Mouse (Mus musculus) heart, postnatal 10 days (tissue): ENCODE results near the gene Dad1. TPM values are rescaled to one million over a fixed set of nuclear protein-coding genes. Genes with fewer than 3 reads are reported as not detected.

Source experiments
- DNase-seq, 2 experiments: peaks; one replicate each; pipeline ENCODE4 v3.0.0; 2021
- intact Hi-C: fragments of 180-260 bp; cut with DNase I; formaldehyde crosslinking; loops from one replicate; pipeline ENCODE4 v1.15.1; 2025
- total RNA-seq, 2 experiments: library from RNA; stranded (reverse); gene quantifications; 2 replicates each; pipeline ENCODE4 v1.2.3; 2021

Dad1 gene
- total RNA-seq, 2 experiments from 2014 or later, result 121 TPM

DNA sequence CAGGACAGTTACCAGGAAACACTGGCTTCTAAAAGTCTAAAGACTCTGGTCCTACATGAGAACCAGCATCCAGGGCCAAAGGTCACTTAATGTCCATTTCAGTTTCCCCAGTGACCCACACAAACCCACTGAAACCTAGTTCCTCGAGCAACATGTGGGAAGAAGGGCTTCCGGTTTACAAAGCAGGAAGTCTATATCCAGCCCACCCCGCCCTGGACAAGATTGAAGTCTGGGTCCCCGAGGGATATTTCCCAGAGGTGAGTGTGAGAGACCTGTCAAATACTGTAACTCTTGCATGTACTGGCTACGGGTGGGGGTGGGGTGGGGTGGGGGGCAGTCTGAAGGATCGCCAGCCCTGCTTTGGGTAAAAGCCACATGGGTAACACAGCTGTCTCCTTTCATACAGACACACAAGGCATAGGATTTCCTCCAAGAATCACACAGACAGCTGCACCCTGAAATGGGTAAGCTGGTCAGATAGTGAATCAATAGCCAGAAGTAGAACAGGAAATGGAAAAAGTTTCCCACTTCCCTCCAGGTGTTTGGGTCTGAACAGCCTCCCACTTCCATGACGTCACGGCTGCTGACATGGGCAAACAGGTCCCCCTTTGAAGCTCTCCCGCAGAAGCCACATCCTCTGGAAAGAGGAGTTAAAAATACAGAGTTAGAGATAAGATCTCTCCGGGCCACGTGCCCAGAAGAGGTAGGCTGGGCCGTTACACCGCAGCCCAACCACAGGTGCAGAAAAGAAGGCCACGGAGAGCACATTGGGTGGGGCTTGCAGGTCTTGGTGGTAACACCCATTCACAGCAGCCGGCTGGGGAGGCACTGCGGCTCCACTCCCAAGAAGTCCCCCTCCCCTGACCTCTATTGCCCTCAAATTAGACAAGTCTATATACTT is 26.7 kb downstream of the Dad1 start:
- DNase-seq, result peak; percentile 72 to 79
- intact Hi-C loops, result loop anchor here (5.0 kb wide), 2 partner anchors 165 to 415 kb away; partner anchors contain the start of genes Cdh24 and Gm17606

DNA sequence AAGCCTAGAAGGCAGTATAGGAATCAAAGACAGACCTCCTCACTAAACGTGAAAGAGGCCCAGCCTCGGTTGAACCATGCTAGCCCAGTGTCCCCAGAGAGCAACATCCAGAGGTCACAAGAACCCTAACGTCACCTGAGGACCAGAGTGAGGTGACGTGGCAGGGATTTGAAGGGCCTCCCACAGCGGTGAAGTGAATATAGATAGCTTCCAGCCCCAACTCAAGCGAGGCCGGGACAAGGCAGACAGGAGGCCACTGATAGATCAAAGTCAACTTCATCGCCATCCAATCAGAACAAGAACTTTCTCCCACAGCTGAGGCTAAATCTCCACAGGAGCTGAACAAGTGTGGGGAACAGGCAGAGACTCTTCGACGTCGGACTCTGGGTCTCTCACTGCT is 28.2 kb downstream of the Dad1 start:
- intact Hi-C loops, result loop anchor here (5.0 kb wide), 2 partner anchors 163 to 417 kb away; partner anchors contain the start of genes Cdh24 and Gm17606
- no peak for DNase-seq

DNA sequence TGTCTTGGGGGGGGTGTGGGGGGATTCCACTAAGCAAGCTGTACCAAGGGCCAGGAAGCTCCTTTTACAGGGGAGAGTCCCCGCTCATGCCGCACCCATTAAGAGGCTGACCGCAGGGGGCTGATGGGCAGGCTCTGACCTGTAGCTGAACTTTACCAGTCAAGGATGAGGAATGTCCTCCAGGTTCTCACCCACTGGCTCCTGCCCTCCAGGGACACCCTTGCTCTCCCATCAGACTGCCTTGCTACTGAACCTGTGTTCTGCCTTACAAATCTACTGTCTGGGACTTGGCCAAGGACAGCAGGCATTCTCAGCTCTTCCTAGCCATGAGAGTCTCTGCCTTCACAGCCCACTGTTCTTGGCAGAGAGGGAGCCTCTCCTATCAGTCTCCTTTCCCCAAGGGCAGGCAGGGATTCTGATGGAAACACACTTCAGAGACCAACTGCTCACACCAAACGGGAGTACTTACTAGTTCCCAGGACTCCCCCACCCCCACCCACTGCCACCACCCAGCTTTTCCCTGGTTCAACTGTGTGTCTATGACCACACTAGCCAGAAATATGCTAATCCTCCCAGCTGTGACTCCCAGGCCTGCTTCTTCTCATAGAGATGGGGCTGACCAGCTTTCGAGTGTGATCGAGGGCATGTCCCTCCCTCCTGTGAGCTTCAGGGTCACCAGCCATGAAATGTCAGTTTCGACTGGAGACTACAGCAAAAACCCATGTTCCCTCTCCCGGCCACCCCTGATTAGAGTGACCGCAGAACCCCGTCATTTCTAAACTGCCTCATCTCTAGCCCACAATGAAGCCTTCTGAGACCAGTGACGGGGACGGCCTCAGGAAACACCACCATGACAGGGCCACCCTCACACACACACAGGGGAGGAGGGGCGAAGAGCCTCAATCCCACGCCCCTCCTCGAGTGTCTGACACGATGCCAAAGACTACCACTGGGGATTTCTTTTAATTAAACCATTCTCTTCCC is 29.1 kb downstream of the Dad1 start:
- peak; percentile 54 to 56 for DNase-seq
- intact Hi-C loops, result loop anchor here (5.0 kb wide), 2 partner anchors 162 to 418 kb away; partner anchors contain the start of genes Cdh24 and Gm17606

DNA sequence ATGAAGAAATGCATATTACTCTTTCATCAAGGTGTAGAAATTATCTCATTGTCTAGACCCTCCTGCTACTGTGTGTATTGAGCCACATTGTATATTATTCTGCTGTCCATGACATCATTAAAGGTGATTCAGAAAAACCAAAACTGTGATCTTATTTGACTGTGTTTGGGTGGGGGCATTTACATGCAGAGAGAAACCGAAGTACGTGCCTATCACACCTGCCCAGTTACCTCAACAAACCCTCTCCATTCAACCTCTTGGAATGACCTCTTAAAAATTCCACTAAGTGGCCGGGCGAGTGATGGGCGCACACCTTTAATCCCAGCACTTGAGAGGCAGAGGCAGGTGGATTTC is 29.9 kb downstream of the Dad1 start:
- intact Hi-C loops, result no loop called here
- DNase-seq, result no peak

DNA sequence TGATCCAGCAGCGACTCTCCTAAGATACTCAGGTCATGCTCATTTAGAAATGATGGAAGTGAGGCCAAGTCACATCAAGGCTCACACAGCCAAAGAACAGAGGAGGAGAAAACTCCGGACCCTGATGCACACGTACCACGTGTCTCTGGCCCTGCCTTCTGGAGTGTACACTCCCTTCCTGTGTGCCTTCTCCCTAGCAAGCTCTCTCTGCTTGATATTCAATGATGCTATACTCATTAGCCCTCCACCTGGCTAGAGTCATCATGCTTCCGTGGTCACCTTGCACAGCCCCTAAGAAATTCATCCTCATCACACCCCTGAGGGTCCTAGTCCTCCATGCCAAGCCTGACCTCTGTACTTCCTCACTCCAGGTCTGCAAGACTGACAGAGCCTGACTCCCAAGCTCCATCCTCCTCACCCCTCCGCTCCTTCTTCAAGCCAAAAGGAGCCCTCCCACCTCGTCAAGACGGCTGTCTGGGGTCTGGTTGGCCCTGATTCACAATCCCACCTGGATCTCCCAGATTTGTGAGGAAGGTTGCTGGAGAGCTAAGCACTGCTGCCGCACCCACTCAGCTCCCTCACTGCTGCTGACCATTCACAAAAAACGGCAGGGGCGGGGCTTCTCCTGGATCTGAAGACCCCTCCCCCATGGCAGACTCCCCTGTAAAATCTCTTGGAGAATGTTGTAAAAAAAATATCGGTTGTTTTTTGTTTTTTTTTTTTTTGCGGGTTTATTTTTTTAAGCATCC is 30.4 kb downstream of the Dad1 start:
- intact Hi-C loops, result no loop called here

DNA sequence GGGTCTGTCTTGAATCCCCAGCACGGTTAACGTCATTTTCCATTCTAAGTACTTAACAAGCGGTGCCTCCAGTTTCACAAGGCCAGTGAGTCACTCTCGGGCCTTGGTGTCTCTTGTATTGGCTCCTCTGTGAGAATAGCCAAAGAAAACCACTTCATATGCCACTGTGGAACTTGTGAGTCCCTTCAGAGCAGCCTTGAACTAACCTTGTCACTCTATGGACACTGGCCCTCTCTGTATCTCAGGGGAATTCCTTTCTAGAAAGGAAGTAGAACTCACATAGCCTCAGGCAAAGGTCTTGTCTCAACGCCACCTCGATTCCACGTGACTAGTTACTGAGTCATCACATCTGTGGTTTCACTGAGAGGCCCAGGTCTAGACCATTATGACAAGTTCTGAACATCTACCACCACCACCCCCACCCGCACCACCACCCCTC is 31.6 kb downstream of the Dad1 start:
- intact Hi-C loops, result no loop called here
- no peak for DNase-seq

More for the DNA sequence above, 30.4 kb downstream of the Dad1 start:
- no peak for DNase-seq

DNA sequence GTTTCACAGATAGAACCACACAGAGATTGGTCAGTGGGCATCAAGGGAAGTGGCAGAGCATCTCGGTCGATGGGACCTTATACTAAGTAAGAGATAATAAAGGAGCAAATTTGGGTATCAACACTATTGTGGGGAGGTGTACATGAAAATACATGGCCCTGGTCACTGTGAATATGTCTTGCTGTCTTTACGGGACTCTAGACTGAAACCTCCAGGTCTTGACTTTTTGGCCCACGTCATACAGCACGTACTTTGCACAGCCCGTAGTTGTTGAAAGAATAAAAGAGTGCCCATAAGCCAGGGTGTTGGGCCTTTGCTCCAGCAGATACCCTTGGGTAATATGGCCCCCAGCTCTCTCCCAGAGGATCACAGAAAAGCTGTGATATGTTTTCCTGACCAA is 32.3 kb downstream of the Dad1 start:
- no peak for DNase-seq
- intact Hi-C loops, result no loop called here

DNA sequence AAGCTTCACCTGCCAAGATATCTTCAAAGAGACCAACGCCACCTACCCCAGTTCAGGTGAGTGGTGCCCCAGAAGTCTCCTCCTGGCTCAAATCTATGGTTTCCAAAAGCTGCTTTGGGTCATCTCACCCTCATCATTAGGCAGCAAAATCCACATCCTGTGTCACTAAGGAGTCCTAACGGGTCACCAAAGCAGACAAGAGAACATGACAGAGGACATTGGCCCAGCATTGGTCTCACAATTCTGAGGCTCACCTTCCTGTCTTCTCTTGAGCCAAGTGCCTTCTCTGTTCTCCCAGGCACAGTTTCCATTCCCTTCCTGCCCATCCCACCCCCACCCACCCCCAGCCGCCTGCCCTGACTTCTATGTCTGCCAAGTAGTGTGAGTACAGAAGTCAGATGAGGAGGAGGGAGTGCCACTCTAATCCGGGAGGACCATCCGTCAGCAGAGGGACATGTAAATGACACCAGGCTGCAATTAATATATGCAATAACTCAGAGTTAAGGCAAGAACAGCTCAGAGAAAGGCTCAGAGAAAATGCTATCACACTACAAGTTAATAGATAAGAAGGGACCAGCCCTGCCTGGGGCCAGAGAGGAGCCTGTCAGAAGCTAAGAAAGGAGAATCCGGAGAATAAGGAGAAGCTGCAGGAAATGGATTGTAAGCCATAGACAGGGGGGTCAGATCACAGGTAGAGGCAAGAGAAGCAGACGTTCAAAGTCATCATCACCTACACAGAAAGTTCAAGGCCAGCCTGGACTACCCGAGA is 33.0 kb downstream of the Dad1 start:
- no peak for DNase-seq
- intact Hi-C loops, result no loop called here

DNA sequence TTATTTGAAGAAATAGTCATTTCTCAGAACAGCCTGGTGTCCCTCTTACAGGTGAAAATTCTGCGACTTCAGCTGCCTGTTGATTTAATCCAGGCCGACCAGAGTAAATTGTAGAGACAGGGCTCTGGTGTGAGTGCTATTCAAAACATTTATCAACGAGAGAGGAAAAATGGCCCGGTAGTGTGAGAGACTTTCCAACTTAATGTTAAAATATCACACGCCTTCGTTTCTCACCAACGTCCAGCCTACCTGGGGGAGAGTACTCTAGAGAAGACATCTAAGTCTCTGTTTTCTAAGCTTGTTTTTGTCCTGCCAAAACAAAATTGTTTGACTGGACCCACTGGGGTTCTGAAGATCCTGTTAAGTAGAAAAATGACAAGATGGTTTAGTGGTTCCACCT is 34.1 kb downstream of the Dad1 start:
- no peak for DNase-seq
- intact Hi-C loops, result no loop called here

DNA sequence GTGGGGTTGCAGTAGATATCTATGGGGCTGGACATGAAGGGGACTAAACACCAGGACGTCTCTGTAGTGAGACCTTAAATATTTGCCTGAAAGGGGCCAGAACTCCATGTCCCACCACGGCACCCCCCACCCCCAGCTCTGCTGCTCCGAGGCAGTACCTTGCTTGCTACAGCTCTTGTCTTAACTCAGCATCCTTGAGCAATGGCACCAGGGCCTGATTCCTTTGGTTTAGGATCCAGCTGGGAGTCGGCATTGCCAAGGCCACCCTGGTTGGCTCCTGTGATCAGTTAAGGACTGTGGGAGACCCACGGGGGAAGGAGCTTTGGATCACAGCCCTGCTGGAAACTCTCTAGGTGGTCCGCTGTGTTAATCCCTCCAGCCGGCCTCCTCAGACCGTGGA is 34.6 kb downstream of the Dad1 start:
- no peak for DNase-seq
- intact Hi-C loops, result no loop called here

DNA sequence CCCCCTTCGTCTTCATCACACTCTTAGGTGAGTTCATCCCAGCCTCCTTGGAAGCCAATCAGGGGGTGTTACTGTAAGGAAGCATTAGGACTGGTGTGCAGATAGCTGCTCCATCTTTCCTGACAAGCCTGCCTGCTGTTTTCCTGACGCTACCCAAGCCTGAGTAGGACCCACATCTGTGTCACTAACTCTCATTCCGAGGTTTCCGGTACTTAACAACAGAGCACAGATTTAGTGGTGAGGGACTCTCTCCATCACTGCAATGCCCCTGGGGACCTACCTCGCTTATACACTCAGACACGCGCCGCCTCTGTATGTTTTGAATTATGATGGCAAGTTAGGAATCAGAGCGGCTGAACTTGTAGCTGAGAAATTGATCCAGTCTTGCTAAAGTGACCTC is 35.2 kb downstream of the Dad1 start:
- intact Hi-C loops, result no loop called here
- DNase-seq, result no peak

DNA sequence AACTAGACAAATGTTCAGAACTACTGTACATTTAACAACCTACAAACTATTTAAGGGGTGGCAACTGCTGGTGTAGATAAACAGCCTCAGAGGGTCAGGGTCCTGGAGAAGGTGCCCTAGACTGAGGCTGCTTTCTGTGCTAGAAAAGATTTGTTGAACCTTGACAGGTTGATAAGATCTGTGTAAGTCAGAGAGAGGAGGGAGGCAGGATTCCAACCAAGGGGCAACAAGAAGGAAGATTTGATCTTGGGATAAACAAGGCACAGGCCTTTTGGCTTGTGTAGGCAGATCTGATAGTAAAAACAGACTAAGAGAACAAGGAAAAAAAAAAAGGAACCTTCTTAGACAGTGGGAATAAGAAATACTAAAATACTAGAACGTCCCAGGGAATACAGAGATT is 35.7 kb downstream of the Dad1 start:
- intact Hi-C loops, result no loop called here
- no peak for DNase-seq

DNA sequence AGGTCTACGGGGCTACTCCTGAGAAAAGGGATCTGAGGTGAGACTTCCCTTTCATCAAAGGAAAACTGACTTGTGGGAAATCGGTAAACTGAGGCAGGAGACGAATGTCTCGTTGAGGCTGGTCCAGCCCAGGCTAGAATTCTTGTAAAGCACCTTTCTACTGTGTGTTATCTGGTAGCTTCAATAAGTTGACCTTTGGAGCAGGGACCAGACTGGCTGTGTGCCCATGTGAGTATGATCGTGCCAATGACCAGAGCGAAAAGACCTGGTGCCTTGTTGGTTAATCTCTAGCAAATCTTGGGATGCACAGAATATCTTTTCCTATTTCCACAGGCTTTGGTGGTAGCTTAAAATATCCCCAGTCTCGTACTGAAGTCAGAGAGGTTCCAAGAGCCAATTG is 37.8 kb downstream of the Dad1 start:
- intact Hi-C loops, result no loop called here
- DNase-seq, result no peak

DNA sequence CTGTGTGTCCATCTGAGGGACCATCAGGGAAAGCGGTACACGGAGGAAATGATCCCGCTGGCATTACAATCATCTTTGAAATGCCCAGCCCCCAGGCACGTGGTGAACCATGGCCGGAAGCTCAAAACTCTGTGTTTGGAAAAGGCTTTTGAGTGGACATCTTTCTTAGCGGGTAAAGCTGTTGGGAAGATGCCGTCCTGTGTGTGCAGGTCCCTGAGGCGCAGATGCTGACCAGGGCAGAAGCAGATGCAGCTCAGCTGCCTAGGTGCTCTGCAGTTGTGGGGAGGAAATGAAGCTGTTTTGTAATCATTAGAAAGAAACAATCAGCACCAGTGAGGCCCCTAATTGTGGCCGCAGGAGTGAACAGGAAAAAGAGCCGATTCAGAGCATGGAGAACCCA is 39.0 kb downstream of the Dad1 start:
- DNase-seq, result no peak
- intact Hi-C loops, result no loop called here

DNA sequence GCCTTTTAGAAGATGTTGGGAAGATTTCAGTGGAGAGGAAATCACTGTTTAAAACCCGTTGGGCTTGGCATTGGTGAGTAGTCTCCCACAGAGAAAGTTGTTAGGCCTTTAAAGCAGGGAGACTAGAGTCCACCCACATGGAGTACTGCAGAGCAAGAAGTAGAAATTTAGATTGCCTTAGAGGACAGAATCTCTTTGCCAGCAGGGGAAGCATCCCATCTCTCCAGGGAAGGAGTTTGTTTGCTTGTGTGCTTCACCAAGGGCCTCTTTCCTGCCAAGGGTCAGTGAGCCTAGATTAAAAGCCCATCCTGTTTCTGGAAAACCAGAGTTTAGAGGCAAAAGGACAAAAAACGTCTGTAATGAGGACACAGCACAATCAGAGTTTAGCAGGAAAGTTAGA is 39.4 kb downstream of the Dad1 start:
- intact Hi-C loops, result no loop called here
- no peak for DNase-seq

DNA sequence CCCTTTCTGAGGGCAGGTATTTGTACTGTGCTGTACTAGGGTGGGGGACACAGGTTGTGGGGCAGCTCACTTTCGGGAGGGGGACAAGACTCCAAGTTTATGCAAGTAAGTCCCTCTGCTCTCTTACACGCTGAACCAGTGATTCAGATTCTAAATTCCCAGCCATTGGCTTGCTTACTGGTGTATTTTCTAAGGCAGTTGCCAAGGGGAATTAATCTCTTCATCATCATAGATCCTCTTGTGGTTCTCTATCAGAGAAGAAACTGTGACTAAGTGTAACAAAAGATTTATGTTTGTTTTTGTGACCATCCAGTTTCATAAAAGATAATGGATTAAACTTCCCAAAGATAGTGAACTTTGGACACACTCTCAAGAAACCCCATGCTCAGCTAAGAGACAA is 40.2 kb downstream of the Dad1 start:
- DNase-seq, result no peak
- intact Hi-C loops, result no loop called here

DNA sequence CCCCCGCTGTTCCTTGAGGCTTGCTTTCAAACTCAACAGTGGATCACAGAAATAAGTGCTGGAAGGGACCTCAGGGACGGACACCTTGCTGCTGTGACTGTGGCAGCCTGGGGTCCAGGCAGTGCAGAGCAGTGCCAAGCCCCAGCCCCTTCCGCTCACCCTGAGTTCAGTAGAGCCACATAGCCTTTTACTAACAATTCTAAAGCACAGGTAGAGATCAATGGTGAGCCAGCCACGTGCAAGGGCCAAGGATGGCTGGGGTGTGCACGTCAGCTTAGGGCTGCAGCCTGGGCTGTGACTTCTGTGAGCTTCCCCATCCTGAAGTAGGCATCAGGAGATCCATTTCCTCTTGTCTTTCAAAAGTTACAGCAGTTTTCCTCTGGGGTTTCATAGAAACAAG is 42.1 kb downstream of the Dad1 start:
- DNase-seq, result no peak
- intact Hi-C loops, result no loop called here

DNA sequence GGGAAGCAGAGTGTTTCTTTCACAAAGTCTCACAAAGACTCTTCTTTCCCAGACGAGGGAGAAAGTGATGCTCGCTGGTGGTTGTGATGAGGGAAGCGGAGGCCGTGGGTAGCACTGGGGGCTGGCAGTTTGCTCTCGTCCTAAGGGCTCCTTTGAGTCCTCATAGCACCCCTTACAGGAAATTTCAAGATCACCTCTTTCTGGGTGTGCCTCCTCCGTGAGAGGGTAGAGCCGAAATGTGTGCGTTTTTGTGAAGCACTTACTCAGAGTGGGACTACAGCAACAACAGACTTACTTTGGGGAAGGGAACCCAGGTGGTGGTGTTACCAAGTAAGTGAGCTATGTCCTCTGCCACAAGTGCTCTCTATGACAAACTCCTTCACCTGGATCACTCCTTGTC is 42.7 kb downstream of the Dad1 start:
- no peak for DNase-seq
- intact Hi-C loops, result no loop called here

DNA sequence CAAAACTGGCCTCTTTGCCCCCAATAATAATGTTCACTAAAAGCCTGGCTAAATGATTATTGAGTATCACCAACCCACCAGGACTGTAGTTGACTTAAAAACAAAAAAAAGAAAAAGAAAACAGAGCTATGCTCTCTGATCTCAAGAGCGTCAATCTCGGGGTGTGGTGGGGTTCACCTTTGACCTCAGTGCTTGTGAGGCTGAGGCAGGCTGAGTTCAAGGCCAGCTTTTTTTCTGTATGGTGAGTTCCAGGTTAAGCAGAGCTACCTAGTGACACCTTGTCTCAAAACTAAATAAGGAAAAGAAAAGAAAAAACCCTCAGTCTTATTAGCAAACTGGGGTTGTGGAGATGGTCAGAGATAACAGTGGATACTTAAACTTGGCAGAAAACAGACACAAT is 43.5 kb downstream of the Dad1 start:
- no peak for DNase-seq
- intact Hi-C loops, result no loop called here

DNA sequence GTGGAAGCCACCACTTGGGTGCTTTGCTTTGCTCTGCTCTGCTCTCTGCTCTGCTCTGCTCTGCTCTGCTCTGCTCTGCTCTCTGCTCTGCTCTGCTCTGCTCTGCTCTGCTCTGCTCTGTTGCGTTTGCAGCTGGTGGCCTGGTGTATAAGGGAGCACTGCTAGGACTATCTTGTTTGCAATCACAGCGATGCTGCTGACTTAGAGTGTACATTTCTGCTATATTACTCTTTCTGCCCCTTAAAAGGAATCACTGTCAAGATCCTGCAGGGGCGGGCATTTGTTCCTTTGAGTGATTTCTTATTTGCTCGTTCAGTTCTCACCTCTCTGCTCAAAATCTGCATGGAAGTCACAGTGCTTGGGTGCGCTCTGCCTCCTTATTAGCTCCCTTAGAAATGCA is 44.0 kb downstream of the Dad1 start:
- DNase-seq, result no peak
- intact Hi-C loops, result no loop called here
